Mouse (Mus musculus): ENCODE measurements around the gene Ndufa8. TPM values are rescaled to one million over a fixed set of nuclear protein-coding genes. Genes with fewer than 3 reads are reported as not detected.

Gene Ndufa8
- total RNA-seq, 2 experiments from 2014 or later, result 487 to 501 TPM

Other genes with a start within 250 kb of the Ndufa8 start
- 1 to 10 TPM; 2.2 to 2.7 TPM for gene Ttll11, start 69.5 kb downstream of the Ndufa8 start, total RNA-seq (2021)
- not detected for gene Morn5, start 52 bp upstream of the Ndufa8 start, total RNA-seq (2021)
- gene Lhx6, start 56.0 kb upstream of the Ndufa8 start, total RNA-seq (2021), result 1 to 10 TPM; 6.7 to 8.6 TPM
- gene Mrrf, start 87.0 kb upstream of the Ndufa8 start, total RNA-seq (2021), result 10 to 100 TPM; 37.3 to 39.1 TPM
- 10 to 100 TPM; 41.4 to 42.7 TPM for gene Rbm18, start 87.4 kb upstream of the Ndufa8 start, total RNA-seq (2021)
- gene Ptgs1, start 181.0 kb upstream of the Ndufa8 start, total RNA-seq (2021), result 10 to 100 TPM; 13.7 to 16.0 TPM

All from heart, postnatal 4 days (tissue).